Comparison of ENCODE assay signal across 8 mouse cellular contexts in the genomic region with DNA sequence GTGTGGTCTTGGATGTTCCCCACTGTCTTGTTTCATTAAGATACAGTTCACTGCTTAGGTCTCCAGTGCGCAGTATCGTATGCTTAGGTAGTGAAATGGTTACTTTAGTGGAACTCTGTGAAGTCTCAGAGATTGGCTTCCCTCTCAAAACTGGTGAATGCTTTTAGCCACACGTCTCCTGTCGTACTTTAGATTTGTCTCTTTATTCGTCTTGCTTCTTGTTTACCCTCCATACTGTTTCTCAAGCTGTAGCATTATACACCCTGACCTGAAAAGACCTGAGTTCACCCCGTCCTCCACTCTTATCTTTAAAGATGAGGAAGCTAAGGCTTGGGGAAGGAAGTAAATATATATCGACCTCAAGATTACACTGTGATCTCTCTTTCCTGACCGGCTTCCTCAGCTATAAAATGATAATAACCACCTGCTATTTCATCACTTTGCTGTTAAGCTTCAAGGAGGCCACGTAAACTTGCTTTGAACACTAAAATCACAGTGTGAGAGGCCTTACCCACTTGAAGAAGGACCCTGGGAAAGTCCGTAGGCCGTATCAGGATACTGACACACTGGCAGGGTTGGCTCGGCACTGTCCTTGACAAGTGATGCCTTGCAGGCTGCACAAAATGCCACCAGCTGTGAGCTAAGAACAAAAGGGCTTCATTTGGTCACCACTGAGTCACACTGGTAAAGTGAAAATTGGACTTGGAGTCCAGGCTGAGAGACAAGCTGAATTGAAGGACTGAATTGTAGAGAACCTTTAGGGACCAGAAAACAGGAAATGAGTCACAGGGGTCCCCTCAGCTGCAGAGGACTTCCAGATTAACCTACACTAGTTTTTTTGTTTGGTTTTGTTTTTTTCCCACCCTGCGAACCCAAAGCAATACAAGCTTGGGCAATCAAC. TPM values are rescaled to one million over a fixed set of nuclear protein-coding genes. Genes with fewer than 3 reads are reported as not detected.
DNase-seq lines count a peak whose midpoint lies in the region; ATAC-seq and TF ChIP-seq lines count a peak whose summit lies in the region.

No protein-coding gene starts in this region.

- peak overlapping the region; percentile 87 for H3K4me2 ChIP-seq in kidney, embryonic 14.5 days (replicated peaks; ENCODE audit: low read depth, low read length)
- H3K4me2 ChIP-seq in liver, postnatal 0 days (ENCODE audit: low read depth, low read length): peak overlapping the region; percentile 96

- no peak for TF ChIP-seq RAD21 in MEL (IDR thresholded peaks at IDR 0.05; ENCODE audit: low read depth, low read length)

- TF ChIP-seq POLR2A in MEL (IDR thresholded peaks at IDR 0.05; ENCODE audit: control insufficient read depth in 1 of 2, insufficient read depth in 1 of 2, low read depth in 1 of 2, low read length in 2 of 2, poor library complexity in 1 of 2): peak; percentile 9; a peak in 1 of 4 replicates

- intact Hi-C loops in gastrocnemius, postnatal 14 days (cut with DNase I; ENCODE audit: low total_unique reads): no loop called here

- no peaks in the 10 kb centered on the region for H3K27me3 ChIP-seq in kidney, embryonic 14.5 days (ENCODE audit: control insufficient read depth, insufficient read depth, low read length)
- H3K27me3 ChIP-seq in MEL (ENCODE audit: control insufficient read depth in 1 of 2, insufficient read depth in 2 of 2, low read length in 2 of 2): no peaks in the 10 kb centered on the region
- no peaks in the 10 kb centered on the region for H3K27me3 ChIP-seq in liver, postnatal 0 days (ENCODE audit: insufficient read depth, low read length)

- peak overlapping the region; percentile 88 for H3K4me3 ChIP-seq in kidney, embryonic 14.5 days (ENCODE audit: low read length)
- H3K4me3 ChIP-seq in MEL (ENCODE audit: control insufficient read depth in 1 of 2, insufficient read depth in 1 of 2, low read depth in 2 of 2, low read length in 2 of 2): peak overlapping the region; percentile 68 to 90
- peak overlapping the region; percentile 93 for H3K4me3 ChIP-seq in liver, postnatal 0 days (ENCODE audit: low read depth, low read length)

- H3K27ac ChIP-seq in kidney, embryonic 14.5 days (ENCODE audit: low read depth, low read length): no peak overlapping the region; the same call in 1 of the 2 replicates
- peak overlapping the region; percentile 95 for H3K27ac ChIP-seq in MEL (ENCODE audit: control insufficient read depth, low read depth, low read length)
- peak overlapping the region; percentile 78 for H3K27ac ChIP-seq in liver, postnatal 0 days (ENCODE audit: low read depth)

- H3K4me1 ChIP-seq in kidney, embryonic 14.5 days (ENCODE audit: control insufficient read depth, insufficient read depth, low read length): peaks cover 18% of the 10 kb centered on the region; the same call in 1 of the 2 replicates
- peaks cover 0 to 22% of the 10 kb centered on the region in 2 experiments; a peak in 3 of 4 replicates for H3K4me1 ChIP-seq in MEL (ENCODE audit: control insufficient read depth in 1 of 2, insufficient read depth in 2 of 2, low read length in 2 of 2)
- H3K4me1 ChIP-seq in liver, postnatal 0 days (ENCODE audit: insufficient read depth): peaks cover 22% of the 10 kb centered on the region

- peaks cover 52% of the 10 kb centered on the region for H3K36me3 ChIP-seq in kidney, embryonic 14.5 days (ENCODE audit: control insufficient read depth, insufficient read depth, low read length)
- peaks cover 11% of the 10 kb centered on the region in 2 experiments; a peak in 3 of 4 replicates for H3K36me3 ChIP-seq in MEL (ENCODE audit: control insufficient read depth in 1 of 2, insufficient read depth in 2 of 2, low read length in 2 of 2)
- peaks cover 56% of the 10 kb centered on the region for H3K36me3 ChIP-seq in liver, postnatal 0 days (replicated peaks; ENCODE audit: insufficient read depth, low read length)

- H3K9me3 ChIP-seq in kidney, embryonic 14.5 days (ENCODE audit: control insufficient read depth, low read length): no peaks in the 10 kb centered on the region
- no peaks in the 10 kb centered on the region for H3K9me3 ChIP-seq in MEL (replicated peaks; ENCODE audit: insufficient read depth, low read length)
- H3K9me3 ChIP-seq in liver, postnatal 0 days (ENCODE audit: low read length): no peaks in the 10 kb centered on the region

- WGBS in kidney, embryonic 14.5 days: 66% methylated on average over 13 of the region's 13 CpGs
- WGBS in liver, postnatal 0 days (ENCODE audit: insufficient replicate concordance): 34% methylated on average over 13 of the region's 13 CpGs

- peak overlapping the region; percentile 87; the same call in 1 of the 2 replicates for H3K9ac ChIP-seq in kidney, embryonic 14.5 days (ENCODE audit: low read depth, low read length)
- peak overlapping the region; percentile 83 for H3K9ac ChIP-seq in MEL (ENCODE audit: control insufficient read depth, low read depth, low read length, poor library complexity, severe bottlenecking)
- H3K9ac ChIP-seq in liver, postnatal 0 days (replicated peaks): peak overlapping the region; percentile 88

- no peak for TF ChIP-seq CTCF in MEL (IDR thresholded peaks at IDR 0.05 in 2 of 3, conservative IDR thresholded peaks at IDR 0.05 in 1 of 3; ENCODE audit: control insufficient read depth in 1 of 3, insufficient read depth in 1 of 3, low read depth in 2 of 3, low read length in 3 of 3, poor library complexity in 1 of 3, severe bottlenecking in 1 of 3)
- TF ChIP-seq CTCF in liver, postnatal 0 days (IDR thresholded peaks at IDR 0.05; ENCODE audit: low read depth): no peak

- peak; percentile 76 to 89 for TF ChIP-seq EP300 in MEL (IDR thresholded peaks at IDR 0.05; ENCODE audit: low read depth in 1 of 2, low read length in 2 of 2)
- no peak for TF ChIP-seq EP300 in liver, postnatal 0 days (IDR thresholded peaks at IDR 0.05; ENCODE audit: low read depth)

- peaks cover 16% of the 10 kb centered on the region for H3K79me2 ChIP-seq in MEL (ENCODE audit: control insufficient read depth, insufficient read depth, low read length, poor library complexity)

- no peak for DNase-seq in kidney, postnatal 14 days
- peak; percentile 80 for DNase-seq in MEL (ENCODE audit: low read depth, low spot score)
- DNase-seq in liver, postnatal 0 days: peak; percentile 21
- no peak for DNase-seq in T-cell, adult 2 months (ENCODE audit: low spot score)
- DNase-seq in gastrocnemius, postnatal 14 days: no peak
- no peak for DNase-seq in ovary, adult 18-20 months (ENCODE audit: low spot score)

- no peak for ATAC-seq in kidney, embryonic 14.5 days (ENCODE audit: low FRiP score, low TSS enrichment)
- peak; percentile 40 for ATAC-seq in granulocyte monocyte progenitor cell, adult 5-6 weeks (replicated peaks; ENCODE audit: poor library complexity, severe bottlenecking)
- ATAC-seq in liver, postnatal 0 days: peak; percentile 7; the same call in 1 of the 2 replicates

RNA-seq across cellular contexts. Expression of a gene that starts 0.7 kb away (rescaled TPM):
- 133 and 140 TPM in 2 replicates for polyA plus RNA-seq in kidney, embryonic 14.5 days (2014; fragmentation: Nextera tagmentation; extraction: Ambion mirVana)
- 53.8 and 65.1 TPM in 2 replicates for total RNA-seq in MEL (2012; rRNA removed)
- 10 to 100 TPM in 1 of 2 experiments, not detected in 1; 95.6 TPM for polyA plus RNA-seq in MEL (2012; ENCODE audit: insufficient read depth in 1 of 2, insufficient read length in 2 of 2, low read depth in 1 of 2, low replicate concordance in 2 of 2, missing spikeins in 1 of 2)
- 28.6 and 60.0 TPM in 2 replicates for total RNA-seq in granulocyte monocyte progenitor cell, adult 5-6 weeks (2014; fragmentation: Nextera tagmentation)
- total RNA-seq in granulocyte monocyte progenitor cell, adult 5-6 weeks (2017): 19.4 and 20.4 TPM in 2 replicates
- polyA plus RNA-seq in liver, postnatal 0 days (2015; fragmentation: Nextera tagmentation; extraction: Ambion mirVana): 54.2 and 55.5 TPM in 2 replicates
- total RNA-seq in gastrocnemius, postnatal 14 days (2021): 10 to 100 TPM; 28.9 to 29.2 TPM

RNA-seq across cellular contexts. Expression of a gene that starts 9.6 kb away (rescaled TPM):
- 29.0 and 31.3 TPM in 2 replicates for polyA plus RNA-seq in kidney, embryonic 14.5 days (2014; fragmentation: Nextera tagmentation; extraction: Ambion mirVana)
- total RNA-seq in MEL (2012; rRNA removed): 23.3 and 24.5 TPM in 2 replicates
- 10 to 100 TPM in 1 of 2 experiments, not detected in 1; 31.2 TPM for polyA plus RNA-seq in MEL (2012; ENCODE audit: insufficient read depth in 1 of 2, insufficient read length in 2 of 2, low read depth in 1 of 2, low replicate concordance in 2 of 2, missing spikeins in 1 of 2)
- total RNA-seq in granulocyte monocyte progenitor cell, adult 5-6 weeks (2014; fragmentation: Nextera tagmentation): 6.3 and 11.1 TPM in 2 replicates
- 5.0 and 5.3 TPM in 2 replicates for total RNA-seq in granulocyte monocyte progenitor cell, adult 5-6 weeks (2017)
- polyA plus RNA-seq in liver, postnatal 0 days (2015; fragmentation: Nextera tagmentation; extraction: Ambion mirVana): 82.2 and 96.5 TPM in 2 replicates
- 1 to 10 TPM; 1.2 to 2.1 TPM for total RNA-seq in gastrocnemius, postnatal 14 days (2021)

RNA-seq across cellular contexts. Expression of a gene that starts 13.9 kb away (rescaled TPM):
- 49.0 and 62.1 TPM in 2 replicates for polyA plus RNA-seq in kidney, embryonic 14.5 days (2014; fragmentation: Nextera tagmentation; extraction: Ambion mirVana)
- 75.5 and 77.7 TPM in 2 replicates for total RNA-seq in MEL (2012; rRNA removed)
- 10 to 100 TPM in 1 of 2 experiments, not detected in 1; 62.8 TPM for polyA plus RNA-seq in MEL (2012; ENCODE audit: insufficient read depth in 1 of 2, insufficient read length in 2 of 2, low read depth in 1 of 2, low replicate concordance in 2 of 2, missing spikeins in 1 of 2)
- total RNA-seq in granulocyte monocyte progenitor cell, adult 5-6 weeks (2014; fragmentation: Nextera tagmentation): 21.2 and 24.7 TPM in 2 replicates
- total RNA-seq in granulocyte monocyte progenitor cell, adult 5-6 weeks (2017): 29.1 and 38.0 TPM in 2 replicates
- polyA plus RNA-seq in liver, postnatal 0 days (2015; fragmentation: Nextera tagmentation; extraction: Ambion mirVana): 42.9 and 45.2 TPM in 2 replicates
- total RNA-seq in gastrocnemius, postnatal 14 days (2021): 10 to 100 TPM; 20.4 to 21.4 TPM

RNA-seq across cellular contexts. Expression of a gene that starts 26.9 kb away (rescaled TPM):
- polyA plus RNA-seq in kidney, embryonic 14.5 days (2014; fragmentation: Nextera tagmentation; extraction: Ambion mirVana): 81.1 and 81.3 TPM in 2 replicates
- total RNA-seq in MEL (2012; rRNA removed): 48.5 and 48.7 TPM in 2 replicates
- polyA plus RNA-seq in MEL (2012; ENCODE audit: insufficient read depth in 1 of 2, insufficient read length in 2 of 2, low read depth in 1 of 2, low replicate concordance in 2 of 2, missing spikeins in 1 of 2): 10 to 100 TPM in 1 of 2 experiments, not detected in 1; 66.5 TPM
- total RNA-seq in granulocyte monocyte progenitor cell, adult 5-6 weeks (2014; fragmentation: Nextera tagmentation): 51.5 and 61.2 TPM in 2 replicates
- total RNA-seq in granulocyte monocyte progenitor cell, adult 5-6 weeks (2017): 36.6 and 40.8 TPM in 2 replicates
- polyA plus RNA-seq in liver, postnatal 0 days (2015; fragmentation: Nextera tagmentation; extraction: Ambion mirVana): 351 and 364 TPM in 2 replicates
- total RNA-seq in gastrocnemius, postnatal 14 days (2021): 10 to 100 TPM; 47.2 to 56.6 TPM

RNA-seq across cellular contexts. Expression of a gene that starts 48.4 kb away (rescaled TPM):
- 31.5 and 43.7 TPM in 2 replicates for polyA plus RNA-seq in kidney, embryonic 14.5 days (2014; fragmentation: Nextera tagmentation; extraction: Ambion mirVana)
- 30.9 and 34.1 TPM in 2 replicates for total RNA-seq in MEL (2012; rRNA removed)
- polyA plus RNA-seq in MEL (2012; ENCODE audit: insufficient read depth in 1 of 2, insufficient read length in 2 of 2, low read depth in 1 of 2, low replicate concordance in 2 of 2, missing spikeins in 1 of 2): 10 to 100 TPM; 30.8 to 41.4 TPM
- 49.1 and 52.3 TPM in 2 replicates for total RNA-seq in granulocyte monocyte progenitor cell, adult 5-6 weeks (2014; fragmentation: Nextera tagmentation)
- 62.1 and 63.6 TPM in 2 replicates for total RNA-seq in granulocyte monocyte progenitor cell, adult 5-6 weeks (2017)
- polyA plus RNA-seq in liver, postnatal 0 days (2015; fragmentation: Nextera tagmentation; extraction: Ambion mirVana): 15.9 and 16.7 TPM in 2 replicates
- 10 to 100 TPM; 46.2 to 46.7 TPM for total RNA-seq in gastrocnemius, postnatal 14 days (2021)

Comparison
In these comparisons a context has a peak if more than half of its experiments do, and no peak if none do; other contexts are left out.
1. DNase-seq: peak in MEL (single experiment) and liver, postnatal 0 days (single experiment); none in kidney, postnatal 14 days (single experiment), T-cell, adult 2 months (single experiment), gastrocnemius, postnatal 14 days (single experiment) and ovary, adult 18-20 months (single experiment).
2. Peak in every context shown above with its lines, with median percentiles within 50 percentile points of each other: H3K4me3 ChIP-seq and H3K9ac ChIP-seq.